Mouse (Mus musculus) bone marrow, adult 2 months (tissue): ENCODE results near the gene Ccl25.

Source experiments
- CTCF ChIP-seq: fragments of 200-500 bp; IDR thresholded peaks from 2 replicates; pipeline ENCODE4 v1.5.1; 2011; ENCODE audit warnings: low read length, control low read depth; ENCODE audit not compliant: control insufficient read depth, insufficient read depth
- POLR2A ChIP-seq: fragments of 200-500 bp; IDR thresholded peaks from 2 replicates; pipeline ENCODE4 v1.6.1; 2011; ENCODE audit warnings: low read depth, mild to moderate bottlenecking, control low read depth, low read length, borderline replicate concordance; ENCODE audit not compliant: control insufficient read depth

GRCm38 (mm10) chr8:4314852-4315251, 10.2 kb upstream of the Ccl25 start:
- TF ChIP-seq CTCF (no peak), POLR2A (no peak)
